Mouse (Mus musculus) hindbrain, postnatal 0 days (tissue): ENCODE measurements around the gene Olah. TPM values are rescaled to one million over a fixed set of nuclear protein-coding genes. Genes with fewer than 3 reads are reported as not detected.
"Not testable (repeated sequence)": the region's sequence is repeated elsewhere in the genome, so short reads cannot be mapped to it uniquely, and the experiment has no call there.

ENCODE experiments used
- ATAC-seq: fragments of 200-750 bp; cut with Nextera tagmentation; 2 replicates; pipeline ENCODE4 v1.8.0; 2017; ENCODE audit warnings: mild to moderate bottlenecking, moderate TSS enrichment, moderate library complexity
- DNase-seq: peaks from one replicate; pipeline ENCODE4 v3.0.0-alpha.2; 2015; ENCODE audit warnings: low spot score
- H3K27ac ChIP-seq: fragments of 300-500 bp; sonication (generic); 2 replicates; pipeline ENCODE4 v1.5.1; 2014; ENCODE audit warnings: mild to moderate bottlenecking
- H3K27me3 ChIP-seq: fragments of 300-500 bp; sonication (generic); 2 replicates; pipeline ENCODE4 v1.6.1; 2014; ENCODE audit warnings: low read length, mixed read lengths; ENCODE audit not compliant: insufficient read depth
- H3K36me3 ChIP-seq: fragments of 300-500 bp; sonication (generic); 2 replicates; pipeline ENCODE4 v1.6.1; 2014; ENCODE audit warnings: low read length, mixed read lengths; ENCODE audit not compliant: insufficient read depth
- H3K4me1 ChIP-seq: fragments of 300-500 bp; sonication (generic); 2 replicates; pipeline ENCODE4 v1.6.1; 2014; ENCODE audit warnings: antibody characterized with exemption, low read length, mixed read lengths; ENCODE audit not compliant: insufficient read depth
- H3K4me2 ChIP-seq: fragments of 300-500 bp; sonication (generic); 2 replicates; pipeline ENCODE4 v1.6.1; 2014; ENCODE audit warnings: low read depth, mild to moderate bottlenecking, low read length, moderate library complexity, mixed read lengths
- H3K4me3 ChIP-seq: fragments of 300-500 bp; sonication (generic); 2 replicates; pipeline ENCODE4 v1.5.1; 2014; ENCODE audit warnings: low read length
- H3K9ac ChIP-seq: fragments of 300-500 bp; sonication (generic); replicated peaks from 2 replicates; pipeline ENCODE4 v1.6.1; 2014; ENCODE audit warnings: mild to moderate bottlenecking, low read length, moderate library complexity, mixed read lengths
- H3K9me3 ChIP-seq: fragments of 300-500 bp; sonication (generic); 2 replicates; pipeline ENCODE4 v1.6.1; 2016; ENCODE audit warnings: low read length, mixed read lengths
- CTCF ChIP-seq: IDR thresholded peaks from 2 replicates; pipeline ENCODE4 v1.5.1; 2016; ENCODE audit warnings: antibody characterized with exemption, control low read depth, low read depth
- WGBS: fragments of 180-500 bp; shearing (Covaris S2); extraction: QIAGEN DNeasy Blood & Tissue Kit; methylation state at CpG from one replicate; pipeline ENCODE4 v1.1.7; 2014; 5-methylcytosine and 5-hydroxymethylcytosine counted together
- polyA plus RNA-seq: library from polyadenylated mRNA; unstranded; fragments of >200 nt; fragmentation: Nextera tagmentation; extraction: Ambion mirVana; gene quantifications from 2 replicates; pipeline ENCODE4 v1.2.1, GENCODE M21; 2015
- total RNA-seq: library from RNA; depleted of rRNA; stranded (reverse); fragments of >200 nt; gene quantifications from 2 replicates; pipeline ENCODE4 v1.2.3, GENCODE M21; 2014; rRNA removed

Gene Olah
- not detected in 2 replicates for total RNA-seq
- polyA plus RNA-seq: 0.20 TPM in 1 of 2 replicates, not detected in the other

GRCm38 (mm10) chr2:3397110-3397509 lies at the start of gene Olah:
Gene Olah, minus strand, starts transcription at chr2:3397210.
- not testable (repeated sequence) for ATAC-seq
- WGBS: 65% methylated on average over 10 of the region's 10 CpGs

GRCm38 (mm10) chr2:3445984-3446383 lies 49.0 kb upstream of the Olah start:
- WGBS: 85% methylated on average over 4 of the region's 4 CpGs

More at GRCm38 (mm10) chr2:3397110-3397509, at the start of gene Olah:
- DNase-seq, H3K4me1 ChIP-seq, H3K27me3 ChIP-seq, H3K4me2 ChIP-seq, H3K4me3 ChIP-seq, H3K27ac ChIP-seq, H3K36me3 ChIP-seq, H3K9ac ChIP-seq, H3K9me3 ChIP-seq: not testable (repeated sequence)

GRCm38 (mm10) chr2:3444206-3444605 lies 47.2 kb upstream of the Olah start:
- ATAC-seq (no peak), DNase-seq (peak; percentile 6)
- no peak for TF ChIP-seq CTCF
- Histone ChIP-seq H3K27ac (no peak overlapping the region), H3K9ac (no peak overlapping the region), H3K4me3 (no peak overlapping the region), H3K36me3 (peaks cover 27% of the 10 kb centered on the region), H3K27me3 (no peaks in the 10 kb centered on the region), H3K9me3 (no peaks in the 10 kb centered on the region), H3K4me2 (no peak overlapping the region), H3K4me1 (no peaks in the 10 kb centered on the region)
- 64% methylated on average over 7 of the region's 7 CpGs for WGBS

More at GRCm38 (mm10) chr2:3445984-3446383, 49.0 kb upstream of the Olah start:
- Histone ChIP-seq H3K9me3 (no peaks in the 10 kb centered on the region), H3K36me3 (peaks cover 19% of the 10 kb centered on the region), H3K27ac (no peak overlapping the region), H3K4me3 (no peak overlapping the region), H3K4me1 (no peaks in the 10 kb centered on the region), H3K9ac (no peak overlapping the region), H3K27me3 (no peaks in the 10 kb centered on the region), H3K4me2 (no peak overlapping the region)
- ATAC-seq (no peak), DNase-seq (no peak)
- no peak for TF ChIP-seq CTCF

DNA sequence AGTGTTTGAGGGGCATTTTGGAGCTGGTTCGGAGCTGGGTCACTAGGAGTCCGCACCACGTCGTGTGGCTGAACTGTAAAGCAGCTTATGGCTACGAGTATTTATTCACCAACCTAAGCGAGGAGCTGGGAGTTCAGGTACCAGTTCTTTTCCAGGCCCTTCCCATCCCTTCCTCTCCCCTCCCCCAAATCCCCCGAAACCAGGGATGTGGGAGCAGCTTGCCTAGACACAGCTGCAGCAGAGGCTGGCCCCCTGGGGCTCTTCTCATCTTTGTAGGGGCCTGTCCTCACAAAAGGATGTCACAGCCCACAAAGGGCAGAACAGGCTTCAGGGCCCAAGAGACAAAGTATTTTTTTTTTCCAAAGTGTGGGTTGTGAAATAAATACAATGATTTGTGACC lies 40.9 kb upstream of the Olah start:
- Histone ChIP-seq H3K4me3 (no peak overlapping the region), H3K36me3 (peaks cover 16% of the 10 kb centered on the region; the same call in 1 of the 2 replicates), H3K4me2 (no peak overlapping the region), H3K9me3 (no peaks in the 10 kb centered on the region), H3K27me3 (no peaks in the 10 kb centered on the region), H3K9ac (no peak overlapping the region), H3K27ac (no peak overlapping the region), H3K4me1 (no peaks in the 10 kb centered on the region)
- ATAC-seq (no peak), DNase-seq (no peak)
- TF ChIP-seq CTCF: no peak
- 45% methylated on average over 7 of the region's 7 CpGs for WGBS

- Histone ChIP-seq H3K4me3 (no peak overlapping the region), H3K27me3 (no peaks in the 10 kb centered on the region), H3K27ac (no peak overlapping the region), H3K4me2 (no peak overlapping the region), H3K9me3 (no peaks in the 10 kb centered on the region), H3K9ac (no peak overlapping the region), H3K4me1 (no peaks in the 10 kb centered on the region), H3K36me3 (peaks cover 11% of the 10 kb centered on the region; the same call in 1 of the 2 replicates)
- WGBS: 80% methylated on average over 6 of the region's 6 CpGs
- no peak for DNase-seq
- ATAC-seq: no peak
- no peak for TF ChIP-seq CTCF
These were observed 38.5 kb upstream of the Olah start for GRCm38 (mm10) chr2:3435369-3436061.

DNA sequence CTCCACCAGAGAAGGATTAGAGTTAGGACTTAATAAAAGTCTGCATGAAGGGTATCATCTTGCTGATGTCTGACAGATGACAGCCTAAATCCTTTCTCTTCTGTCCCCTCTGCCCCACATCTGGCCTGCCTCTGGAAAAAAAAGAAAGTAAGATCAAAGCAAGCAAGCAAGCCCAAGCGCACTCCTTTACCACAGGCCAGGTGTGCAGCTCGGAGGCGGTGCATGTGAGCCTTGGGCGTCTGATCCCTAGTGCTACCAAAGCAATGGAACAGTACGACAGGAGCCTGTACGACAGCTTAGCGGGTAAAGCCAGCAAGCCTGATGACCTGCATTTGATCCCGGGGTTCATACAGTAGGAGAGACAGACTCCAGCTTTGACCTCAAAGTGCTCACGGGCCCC lies 33.9 kb upstream of the Olah start:
- H3K27ac ChIP-seq: no peak overlapping the region
- 93% methylated on average over 9 of the region's 9 CpGs for WGBS
- DNase-seq: no peak

DNA sequence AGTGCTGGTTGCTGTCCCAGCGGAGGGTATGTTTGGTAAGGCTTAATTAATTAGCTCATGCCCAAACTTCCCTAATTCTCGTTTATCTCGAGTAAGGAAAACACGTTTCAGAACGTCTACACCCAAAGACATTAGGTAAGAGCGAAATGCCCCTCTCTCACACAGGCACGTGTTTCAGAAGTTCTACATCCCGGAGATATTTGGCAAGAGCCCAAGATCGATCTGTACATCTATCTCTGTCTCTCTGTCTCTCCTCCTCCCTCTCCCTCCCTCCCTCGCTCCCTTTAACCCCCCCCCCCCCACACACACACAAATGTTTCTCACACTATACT lies 27.5 kb upstream of the Olah start:
- Histone ChIP-seq H3K4me2 (peak overlapping the region; percentile 99), H3K4me3 (peak overlapping the region; percentile 70), H3K4me1 (0 out of 2 replicates have a peak, but pooled peaks cover 3% of the 10 kb centered on the region), H3K9ac (peak overlapping the region; percentile 56), H3K27me3 (no peaks in the 10 kb centered on the region), H3K36me3 (no peaks in the 10 kb centered on the region; the same call in 1 of the 2 replicates), H3K27ac (no peak overlapping the region), H3K9me3 (no peaks in the 10 kb centered on the region)
- no peak for TF ChIP-seq CTCF
- WGBS: 8% methylated on average over 10 of the region's 10 CpGs
- no peak for ATAC-seq
- DNase-seq: no peak

More for the DNA sequence above, 33.9 kb upstream of the Olah start:
- no peak overlapping the region for H3K9ac ChIP-seq
- no peaks in the 10 kb centered on the region for H3K9me3 ChIP-seq
- H3K36me3 ChIP-seq: peaks cover 3% of the 10 kb centered on the region; the same call in 1 of the 2 replicates
- no peaks in the 10 kb centered on the region for H3K27me3 ChIP-seq
- H3K4me2 ChIP-seq: no peak overlapping the region
- no peak for TF ChIP-seq CTCF
- ATAC-seq: no peak
- no peaks in the 10 kb centered on the region for H3K4me1 ChIP-seq
- H3K4me3 ChIP-seq: no peak overlapping the region
